Mouse (Mus musculus): ENCODE results near the gene Pcp4.

- TF ChIP-seq CTCF (IDR thresholded peaks at IDR 0.05; ENCODE audit: control insufficient read depth, insufficient read depth, insufficient read length), result no peak
- TF ChIP-seq CEBPB (IDR thresholded peaks at IDR 0.05; ENCODE audit: low read depth), result no peak
These were observed 88.0 kb downstream of the Pcp4 start for GRCm38 (mm10) chr16:96555412-96555811.
